Mouse (Mus musculus) spleen, adult 2 months (tissue): ENCODE measurements at regions not wholly inside any gene's neighbourhood (a gene's known extent, or its start where the extent isn't known, plus 50 kb on each side); places are given as distances from the start of the nearest gene placed in this dataset.

ENCODE experiments used
- DNase-seq, 2 experiments: peaks; one replicate each; pipeline versions ENCODE4 v3.0.0 to v3.0.0-alpha.2; 2012 to 2021; ENCODE audit warnings: low spot score in 2 of 2, low read depth in 1 of 2
- H3K27ac ChIP-seq: fragments of 200-500 bp; 2 replicates; pipeline ENCODE4 v1.5.1; 2012; ENCODE audit warnings: low read length, inconsistent platforms; ENCODE audit not compliant: insufficient read depth
- H3K27me3 ChIP-seq: fragments of 200-500 bp; 2 replicates; pipeline ENCODE4 v1.6.1; 2012; ENCODE audit warnings: mild to moderate bottlenecking, moderate library complexity, low read length, inconsistent platforms; ENCODE audit not compliant: control insufficient read depth, insufficient read depth
- H3K36me3 ChIP-seq: fragments of 200-500 bp; 2 replicates; pipeline ENCODE4 v1.6.1; 2012; ENCODE audit warnings: mild to moderate bottlenecking, low read length, inconsistent platforms; ENCODE audit not compliant: control insufficient read depth, insufficient read depth
- H3K4me1 ChIP-seq: fragments of 200-500 bp; 2 replicates; pipeline ENCODE4 v1.6.1; 2011; ENCODE audit warnings: inconsistent platforms; ENCODE audit not compliant: control insufficient read depth, insufficient read depth, insufficient read length
- H3K4me3 ChIP-seq: fragments of 200-500 bp; 2 replicates; pipeline ENCODE4 v1.5.1; 2011; ENCODE audit warnings: mild to moderate bottlenecking, inconsistent platforms; ENCODE audit not compliant: insufficient read depth, insufficient read length; ENCODE audit errors: extremely low read depth
- CTCF ChIP-seq: fragments of 200-500 bp; IDR thresholded peaks from 2 replicates; pipeline ENCODE4 v1.5.1; 2011; ENCODE audit warnings: mild to moderate bottlenecking, inconsistent platforms; ENCODE audit not compliant: insufficient read depth, insufficient read length, insufficient replicate concordance; ENCODE audit errors: extremely low read depth
- POLR2A ChIP-seq: fragments of 200-500 bp; IDR thresholded peaks from 2 replicates; pipeline ENCODE4 v1.6.1; 2011; ENCODE audit warnings: low read depth, low read length, inconsistent platforms
- WGBS: fragments of 180-500 bp; shearing (Covaris S2); methylation state at CpG from one replicate; pipeline ENCODE4 v1.1.7; 2018; 5-methylcytosine and 5-hydroxymethylcytosine counted together

- 53% methylated on average over 11 of the region's 11 CpGs for WGBS
- Histone ChIP-seq H3K27me3 (no peaks in the 10 kb centered on the region), H3K4me3 (no peak overlapping the region), H3K27ac (no peak overlapping the region), H3K4me1 (no peaks in the 10 kb centered on the region), H3K36me3 (no peaks in the 10 kb centered on the region)
- TF ChIP-seq CTCF (no peak), POLR2A (no peak)
- no peak for DNase-seq
Measured at GRCm38 (mm10) chr14:33824421-33824874, 98.9 kb upstream of the Gdf10 start.

- H3K27me3 ChIP-seq = no peaks in the 10 kb centered on the region
- TF ChIP-seq CTCF = no peak
- TF ChIP-seq POLR2A = no peak
Measured at GRCm38 (mm10) chr14:33826003-33826644, 97.3 kb upstream of the Gdf10 start.

GRCm38 (mm10) chr14:33832650-33833319 is 90.6 kb upstream of the Gdf10 start:
- H3K4me1 ChIP-seq = no peaks in the 10 kb centered on the region
- WGBS = 82% methylated on average over 14 of the region's 14 CpGs
- H3K27ac ChIP-seq = no peak overlapping the region
- no peaks in the 10 kb centered on the region for H3K36me3 ChIP-seq
- H3K27me3 ChIP-seq = no peaks in the 10 kb centered on the region
- DNase-seq = no peak
- no peak overlapping the region for H3K4me3 ChIP-seq
- no peak for TF ChIP-seq POLR2A
- TF ChIP-seq CTCF = no peak

More at GRCm38 (mm10) chr14:33826003-33826644, 97.3 kb upstream of the Gdf10 start:
- WGBS = 91% methylated on average over 12 of the region's 12 CpGs
- Histone ChIP-seq H3K27ac (no peak overlapping the region), H3K4me1 (no peaks in the 10 kb centered on the region), H3K4me3 (no peak overlapping the region), H3K36me3 (no peaks in the 10 kb centered on the region)
- no peak for DNase-seq

GRCm38 (mm10) chr14:33836341-33836740 is 87.0 kb upstream of the Gdf10 start:
- no peaks in the 10 kb centered on the region for H3K4me1 ChIP-seq
- no peak overlapping the region for H3K27ac ChIP-seq
- no peaks in the 10 kb centered on the region for H3K36me3 ChIP-seq
- no peak overlapping the region for H3K4me3 ChIP-seq
- TF ChIP-seq CTCF = no peak
- no peak for TF ChIP-seq POLR2A
- 94% methylated on average over 11 of the region's 11 CpGs for WGBS
- no peaks in the 10 kb centered on the region for H3K27me3 ChIP-seq
- no peak for DNase-seq

- no peak for DNase-seq
- no peak overlapping the region for H3K4me3 ChIP-seq
- H3K36me3 ChIP-seq = no peaks in the 10 kb centered on the region
- no peaks in the 10 kb centered on the region for H3K27me3 ChIP-seq
- no peak for TF ChIP-seq POLR2A
- no peak for TF ChIP-seq CTCF
- no peaks in the 10 kb centered on the region for H3K4me1 ChIP-seq
- no peak overlapping the region for H3K27ac ChIP-seq
- WGBS = 87% methylated on average over 6 of the region's 6 CpGs
Measured at GRCm38 (mm10) chr14:33841821-33842220, 81.6 kb upstream of the Gdf10 start.

- Histone ChIP-seq H3K27me3 (no peaks in the 10 kb centered on the region), H3K4me3 (no peak overlapping the region), H3K27ac (no peak overlapping the region), H3K36me3 (no peaks in the 10 kb centered on the region), H3K4me1 (no peaks in the 10 kb centered on the region)
- 89% methylated on average over 3 of the region's 3 CpGs for WGBS
- no peak for TF ChIP-seq POLR2A
- no peak for TF ChIP-seq CTCF
- DNase-seq = no peak
Measured at GRCm38 (mm10) chr14:33853499-33853898, 69.9 kb upstream of the Gdf10 start.

- Histone ChIP-seq H3K27me3 (no peaks in the 10 kb centered on the region), H3K27ac (no peak overlapping the region), H3K4me1 (no peaks in the 10 kb centered on the region), H3K4me3 (no peak overlapping the region), H3K36me3 (no peaks in the 10 kb centered on the region)
- DNase-seq = no peak
- whole genome bisulfite sequencing = 90% methylated on average over 6 of the region's 6 CpGs
- TF ChIP-seq CTCF = no peak
- no peak for TF ChIP-seq POLR2A
Measured at GRCm38 (mm10) chr14:33854181-33854580, 69.2 kb upstream of the Gdf10 start.
